Mouse (Mus musculus) ES-E14 (cell line): Measurements from ENCODE around the gene Zfp90. TPM values are rescaled to one million over a fixed set of nuclear protein-coding genes. Genes with fewer than 3 reads are reported as not detected.
A peak's percentile ranks its signal among the peaks of the same experiment; 100 is the strongest.
"Not testable (repeated sequence)": the region's sequence is repeated elsewhere in the genome, so short reads cannot be mapped to it uniquely, and the experiment has no call there.

Experiments
- DNase-seq: peaks from one replicate; pipeline ENCODE4 v3.0.0-alpha.2; 2013; ENCODE audit warnings: low read depth, low spot score
- H3K27ac ChIP-seq: 2 replicates; pipeline ENCODE4 v1.5.1; 2012; ENCODE audit warnings: low read depth, mild to moderate bottlenecking, low read length, moderate library complexity, mixed read lengths; ENCODE audit not compliant: poor library complexity, insufficient read depth, severe bottlenecking
- H3K36me3 ChIP-seq: 2 replicates; pipeline ENCODE4 v1.6.1; 2012; ENCODE audit warnings: mild to moderate bottlenecking, low read length, moderate library complexity, mixed read lengths; ENCODE audit not compliant: control insufficient read depth, poor library complexity, insufficient read depth, severe bottlenecking
- H3K4me1 ChIP-seq, 2 experiments: fragments of 150-350 bp in 1 of 2; sonication (generic) in 1 of 2; 2 replicates each; pipeline ENCODE4 v1.6.1; 2012; ENCODE audit warnings: low read length in 2 of 2, mild to moderate bottlenecking in 1 of 2, mixed read lengths in 1 of 2; ENCODE audit not compliant: control insufficient read depth in 2 of 2, insufficient read depth in 2 of 2, poor library complexity in 1 of 2
- H3K4me3 ChIP-seq, 2 experiments: fragments of 150-350 bp in 1 of 2; sonication (generic) in 1 of 2; 2 replicates each; pipeline ENCODE4 v1.5.1; 2012; ENCODE audit warnings: low read length in 2 of 2, low read depth in 1 of 2, mild to moderate bottlenecking in 1 of 2, mixed read lengths in 1 of 2; ENCODE audit not compliant: insufficient read depth in 1 of 2, poor library complexity in 1 of 2, severe bottlenecking in 1 of 2
- H3K9ac ChIP-seq: 2 replicates; pipeline ENCODE4 v1.6.1; 2012; ENCODE audit warnings: low read depth, mild to moderate bottlenecking, low read length, mixed read lengths; ENCODE audit not compliant: poor library complexity, insufficient read depth, severe bottlenecking
- H3K9me3 ChIP-seq: fragments of 150-350 bp; sonication (generic); 2 replicates; pipeline ENCODE4 v1.6.1; 2012; ENCODE audit warnings: low read depth, mild to moderate bottlenecking, low read length; ENCODE audit not compliant: control insufficient read depth, insufficient read depth
- CHD2 ChIP-seq: IDR thresholded peaks from 2 replicates; pipeline ENCODE4 v1.6.1; 2014; ENCODE audit warnings: mild to moderate bottlenecking, low read depth, low read length, inconsistent platforms
- HCFC1 ChIP-seq: IDR thresholded peaks from 2 replicates; pipeline ENCODE4 v1.6.1; 2012; ENCODE audit warnings: low read length, inconsistent platforms, borderline replicate concordance; ENCODE audit not compliant: insufficient read depth
- MAFK ChIP-seq: IDR thresholded peaks from 2 replicates; pipeline ENCODE4 v1.6.1; 2014; ENCODE audit warnings: mild to moderate bottlenecking, low read depth, low read length, inconsistent platforms; ENCODE audit not compliant: insufficient read depth
- ZC3H11A ChIP-seq: IDR thresholded peaks from 2 replicates; pipeline ENCODE4 v1.6.1; 2012; ENCODE audit warnings: low read depth, mild to moderate bottlenecking, inconsistent platforms, low read length, borderline replicate concordance
- ZNF384 ChIP-seq: IDR thresholded peaks from 2 replicates; pipeline ENCODE4 v1.6.1; 2012; ENCODE audit warnings: low read depth, low read length, inconsistent platforms
- in situ Hi-C, 2 experiments: fragments of 600-800 bp; cut with MboI; formaldehyde crosslinking; loops; one replicate each; pipeline ENCODE4 v1.15.1; 2025; ENCODE audit warnings: low sequenced_read_pairs in 2 of 2, inconsistent platforms in 1 of 2; ENCODE audit not compliant: unreplicated experiment in 2 of 2
- total RNA-seq: library from RNA; depleted of rRNA; stranded (reverse); fragments of 300-350 nt; gene quantifications from 2 replicates; pipeline ENCODE4 v1.2.3, GENCODE M21; 2012

Zfp90 gene
- total RNA-seq, 1 experiment = 6.0 TPM

DNA sequence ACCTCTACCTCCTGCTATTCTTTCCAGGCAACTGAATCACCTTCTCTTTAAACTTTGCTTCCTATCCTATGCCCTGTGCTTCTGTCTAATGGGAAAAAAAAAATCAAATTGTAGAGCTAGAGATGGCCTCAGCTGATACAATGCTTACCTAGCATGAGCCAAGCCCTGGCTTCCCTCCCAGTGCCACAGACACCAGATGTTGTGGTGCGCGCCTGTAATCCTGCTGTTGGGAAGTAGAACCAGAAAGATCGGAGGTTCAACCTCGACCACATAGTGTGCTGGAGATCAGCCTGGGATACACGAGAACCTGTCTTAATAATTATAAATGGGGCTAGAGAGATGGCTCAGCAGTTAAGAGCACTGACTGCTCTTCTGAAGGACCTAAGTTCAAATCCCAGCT lies 2.6 kb downstream of the Zfp90 start:
- no peak overlapping the region for H3K27ac ChIP-seq
- TF ChIP-seq HCFC1 = no peak
- TF ChIP-seq ZNF384 = no peak
- H3K4me3 ChIP-seq = no peak overlapping the region
- no peak overlapping the region for H3K9ac ChIP-seq
- in situ Hi-C loops = loop anchor here (25.0 kb wide), 2 partner anchors 120 to 245 kb away; no protein-coding TSS in a partner anchor
- DNase-seq = no peak
- no peaks in the 10 kb centered on the region for H3K9me3 ChIP-seq
- peaks cover 4% of the 10 kb centered on the region; the same call in 1 of the 2 replicates for H3K36me3 ChIP-seq
- H3K4me1 ChIP-seq = peaks cover 0 to 3% of the 10 kb centered on the region in 2 experiments; a peak in 1 of 4 replicates

DNA sequence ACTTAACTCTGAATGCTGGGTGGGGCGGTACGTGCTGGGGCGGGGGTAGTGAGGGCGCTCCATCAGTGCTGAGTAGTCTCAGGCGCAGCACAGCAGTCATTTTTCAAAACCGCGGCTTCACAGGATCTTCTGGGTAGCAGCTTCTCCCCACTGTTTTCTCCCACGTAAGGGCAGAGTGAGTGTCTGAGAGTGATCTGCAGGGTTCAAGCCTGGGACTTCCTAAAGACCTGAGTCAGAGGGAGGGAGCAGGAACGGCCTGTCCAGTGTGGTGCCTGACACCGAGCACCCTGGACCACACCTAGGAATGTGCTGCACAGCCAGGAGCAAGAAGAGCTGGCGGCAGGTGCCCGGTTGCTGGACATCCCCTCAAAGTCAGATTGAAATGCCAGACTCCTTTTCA lies 16.0 kb downstream of the Zfp90 start:
- Histone ChIP-seq H3K4me1 (peaks cover 0 to 10% of the 10 kb centered on the region in 2 experiments; a peak in 1 of 4 replicates), H3K36me3 (no peaks in the 10 kb centered on the region), H3K27ac (no peak overlapping the region), H3K9me3 (no peaks in the 10 kb centered on the region), H3K9ac (no peak overlapping the region), H3K4me3 (peak overlapping the region; percentile 3 to 29; a peak in 2 of 4 replicates)
- in situ Hi-C loops = loop anchor here in 1 of 2 experiments (5.0 kb wide), 1 partner anchor 96 kb away; no protein-coding TSS in a partner anchor
- TF ChIP-seq MAFK (no peak), HCFC1 (no peak), ZC3H11A (no peak), CHD2 (no peak), ZNF384 (no peak)
- no peak for DNase-seq

DNA sequence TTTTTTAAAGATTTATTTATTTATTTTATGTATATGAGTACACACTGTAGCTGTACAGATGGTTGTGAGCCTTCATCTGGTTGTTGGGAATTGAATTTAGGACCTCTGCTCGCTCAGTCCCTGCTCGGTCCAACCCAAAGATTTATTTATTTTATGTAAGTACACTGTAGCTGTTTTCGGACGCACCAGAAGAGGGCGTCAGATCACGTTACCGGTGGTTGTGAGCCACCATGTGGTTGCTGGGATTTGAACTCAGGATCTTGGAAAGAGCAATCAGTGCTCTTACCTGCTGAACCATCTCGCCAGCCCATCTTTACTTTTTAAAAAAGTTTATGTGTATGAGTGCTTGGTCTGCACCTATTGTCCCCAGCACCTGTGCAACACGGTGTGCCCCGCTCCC lies 16.8 kb downstream of the Zfp90 start:
- DNase-seq, H3K9ac ChIP-seq, H3K9me3 ChIP-seq, H3K36me3 ChIP-seq, H3K27ac ChIP-seq, H3K4me3 ChIP-seq: not testable (repeated sequence)
- H3K4me1 ChIP-seq = peaks cover 0 to 10% of the 10 kb centered on the region in 2 experiments; a peak in 1 of 4 replicates
- in situ Hi-C loops = loop anchor here in 1 of 2 experiments (5.0 kb wide), 1 partner anchor 95 kb away; no protein-coding TSS in a partner anchor

GRCm38 (mm10) chr8:106432954-106433570 lies 17.9 kb downstream of the Zfp90 start:
- TF ChIP-seq MAFK (no peak), HCFC1 (no peak), ZNF384 (peak; percentile 79), ZC3H11A (peak; percentile 91), CHD2 (no peak)
- Histone ChIP-seq H3K27ac (no peak overlapping the region), H3K4me3 (peak overlapping the region in 1 of 2 experiments; percentile 37; a peak in 1 of 4 replicates), H3K9ac (no peak overlapping the region), H3K4me1 (peaks cover 0 to 10% of the 10 kb centered on the region in 2 experiments; a peak in 1 of 4 replicates), H3K36me3 (no peaks in the 10 kb centered on the region), H3K9me3 (no peaks in the 10 kb centered on the region)
- DNase-seq = peak; percentile 64
- in situ Hi-C loops = loop anchor here in 1 of 2 experiments (5.0 kb wide), 1 partner anchor 94 kb away; no protein-coding TSS in a partner anchor

GRCm38 (mm10) chr8:106433667-106434066 lies 18.5 kb downstream of the Zfp90 start:
- in situ Hi-C loops = loop anchor here in 1 of 2 experiments (5.0 kb wide), 1 partner anchor 94 kb away; no protein-coding TSS in a partner anchor
- no peak overlapping the region for H3K9ac ChIP-seq
- H3K36me3 ChIP-seq = no peaks in the 10 kb centered on the region
- peaks cover 0 to 10% of the 10 kb centered on the region in 2 experiments; a peak in 1 of 4 replicates for H3K4me1 ChIP-seq
- H3K27ac ChIP-seq = no peak overlapping the region
- no peaks in the 10 kb centered on the region for H3K9me3 ChIP-seq
- TF ChIP-seq HCFC1 (no peak), MAFK (no peak), ZC3H11A (no peak), CHD2 (no peak), ZNF384 (no peak)
- DNase-seq = no peak
- no peak overlapping the region for H3K4me3 ChIP-seq
